Mouse (Mus musculus) right cerebral cortex, postnatal 4 days (tissue): Measurements from ENCODE around the gene Ergic2.
"Not testable (repeated sequence)": the region's sequence is repeated elsewhere in the genome, so short reads cannot be mapped to it uniquely, and the experiment has no call there.

ENCODE experiments used
- DNase-seq: peaks from one replicate; pipeline ENCODE4 v3.0.0-alpha.2; 2022

The Ergic2 gene

GRCm38 (mm10) chr6:148207522-148207921 is 4.7 kb downstream of the Ergic2 start:
- DNase-seq, result no peak

DNA sequence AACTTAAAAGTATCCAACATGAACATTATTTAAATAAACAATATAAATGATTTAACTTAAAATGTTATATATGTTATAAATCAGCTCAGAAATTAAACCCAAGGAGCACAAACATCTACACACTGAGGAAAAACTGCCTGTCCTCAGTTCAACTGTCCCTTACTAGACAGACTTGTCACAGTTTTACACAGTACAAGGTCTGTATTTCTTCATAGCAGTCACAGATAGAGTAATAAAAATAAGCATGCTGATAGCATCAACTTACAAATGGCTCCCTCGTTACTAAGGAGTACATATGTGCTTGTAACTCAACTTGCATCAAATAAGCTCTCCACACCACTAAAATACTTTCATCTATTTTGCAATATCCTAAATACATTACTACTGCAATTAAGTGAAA is 7.0 kb downstream of the Ergic2 start:
- DNase-seq, result no peak

GRCm38 (mm10) chr6:148199729-148200128 is 12.4 kb downstream of the Ergic2 start:
- no peak for DNase-seq

DNA sequence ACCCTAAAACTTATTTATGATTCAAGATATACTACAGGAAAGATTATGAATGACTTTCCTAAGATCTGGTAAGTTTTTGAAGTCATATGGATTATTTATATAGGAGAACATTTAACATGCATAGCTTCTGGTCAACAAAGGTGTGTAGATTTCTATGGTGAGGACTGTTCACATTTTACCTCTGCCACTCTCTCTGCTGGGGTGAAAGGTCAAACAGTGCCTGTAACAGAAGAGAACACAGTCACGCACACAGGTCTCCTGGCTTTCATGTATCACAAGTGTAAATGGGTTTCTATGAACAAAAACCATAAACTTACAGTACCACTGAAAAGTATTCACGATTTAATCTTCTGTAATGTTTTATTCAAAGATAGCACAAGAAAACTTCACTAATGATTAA is 13.0 kb downstream of the Ergic2 start:
- no peak for DNase-seq

DNA sequence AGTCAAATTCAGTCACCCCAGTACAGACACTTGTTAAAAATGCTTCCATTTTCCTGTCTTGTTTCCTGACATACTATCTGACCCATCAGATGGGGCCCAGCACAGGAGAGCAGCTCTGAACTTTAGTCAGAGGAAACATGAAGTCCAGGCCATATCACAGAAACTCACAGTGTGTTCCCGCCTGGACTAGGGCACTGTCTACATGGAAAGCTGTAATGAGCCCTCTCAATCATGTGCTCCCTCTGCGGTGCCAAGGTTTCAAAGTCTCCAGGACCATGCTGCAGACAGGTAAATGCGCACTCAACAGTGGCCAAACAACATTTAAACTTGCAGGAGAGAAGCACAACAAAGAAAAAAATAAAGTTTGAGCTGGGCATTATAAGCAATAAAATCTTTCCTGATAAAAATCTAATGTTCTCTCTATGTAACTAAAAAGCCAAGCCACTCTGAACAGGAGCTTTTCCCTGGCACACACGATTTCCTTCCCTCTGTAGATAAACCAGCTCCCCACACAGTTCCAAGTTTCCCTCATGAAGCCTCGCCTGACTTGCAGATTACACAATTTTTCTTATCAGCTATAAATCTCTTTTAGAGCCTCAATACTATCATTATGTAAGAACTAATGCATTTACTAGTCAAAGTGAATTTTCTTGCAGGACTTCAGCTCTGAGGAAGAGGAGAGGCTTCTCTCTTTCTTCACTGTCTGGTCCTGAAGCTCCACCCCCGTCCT is 18.0 kb downstream of the Ergic2 start:
- no peak for DNase-seq

DNA sequence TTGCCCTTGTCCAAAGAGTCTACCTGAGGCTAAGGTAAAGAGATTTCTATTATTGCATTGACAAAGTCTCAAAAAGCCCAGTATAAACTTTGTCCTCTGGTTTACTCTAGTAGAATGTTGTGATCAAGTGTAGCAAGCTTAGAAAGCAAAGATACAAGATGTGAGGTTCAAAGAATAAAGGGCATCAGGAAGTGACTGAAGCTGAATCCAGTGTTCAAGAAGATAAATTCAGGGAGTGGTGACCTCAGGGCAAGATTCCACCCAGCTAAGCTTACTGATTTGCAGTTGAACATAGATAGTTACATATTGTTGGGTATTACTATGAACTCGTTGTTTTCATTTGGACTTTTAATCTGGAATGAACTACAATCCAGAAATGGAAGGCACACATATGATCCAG is 26.5 kb downstream of the Ergic2 start:
- DNase-seq, result no peak

DNA sequence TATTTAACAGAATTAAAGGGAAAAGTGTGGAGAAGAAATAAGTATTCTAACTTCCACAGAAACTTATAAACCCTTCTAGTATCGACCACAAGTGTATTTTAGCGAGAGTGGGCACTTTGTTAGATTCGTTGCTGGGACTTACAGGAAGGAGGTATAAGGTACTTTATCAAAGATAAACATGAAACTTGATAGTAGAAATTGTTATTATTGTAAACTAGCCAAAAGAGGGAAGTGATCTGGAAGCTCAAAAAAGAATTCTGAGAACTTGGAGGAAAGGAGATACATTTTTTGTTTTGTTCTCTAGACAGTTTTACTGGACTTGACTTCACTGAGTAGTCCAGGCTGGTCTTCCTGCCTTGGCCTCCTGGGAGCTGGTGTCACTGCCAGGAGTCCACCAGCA is 39.3 kb downstream of the Ergic2 start:
- DNase-seq, result no peak

- not testable (repeated sequence) for DNase-seq
Observed at GRCm38 (mm10) chr6:148152305-148152704, 59.9 kb downstream of the Ergic2 start.

DNA sequence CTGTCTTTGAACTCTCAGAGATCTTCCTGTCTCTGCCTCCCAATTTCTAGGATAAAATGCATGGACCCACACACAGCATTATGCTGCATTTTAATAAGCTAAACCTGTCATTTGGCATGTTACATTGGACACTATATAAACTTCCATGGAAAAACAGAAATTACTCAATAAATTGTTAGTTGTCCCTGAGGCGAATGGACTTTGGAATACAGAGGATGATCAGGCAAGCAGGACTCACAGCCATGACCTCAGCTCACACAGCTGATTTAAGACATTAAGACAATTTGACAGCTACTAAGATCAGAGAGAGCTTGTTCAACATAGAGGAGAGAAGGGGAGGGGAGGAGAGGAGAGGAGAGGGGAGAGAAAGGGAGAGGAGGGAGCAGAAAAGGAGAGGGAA is 69.8 kb downstream of the Ergic2 start:
- no peak for DNase-seq

- no peak for DNase-seq
Observed at GRCm38 (mm10) chr6:148141874-148142273, 70.3 kb downstream of the Ergic2 start.

DNA sequence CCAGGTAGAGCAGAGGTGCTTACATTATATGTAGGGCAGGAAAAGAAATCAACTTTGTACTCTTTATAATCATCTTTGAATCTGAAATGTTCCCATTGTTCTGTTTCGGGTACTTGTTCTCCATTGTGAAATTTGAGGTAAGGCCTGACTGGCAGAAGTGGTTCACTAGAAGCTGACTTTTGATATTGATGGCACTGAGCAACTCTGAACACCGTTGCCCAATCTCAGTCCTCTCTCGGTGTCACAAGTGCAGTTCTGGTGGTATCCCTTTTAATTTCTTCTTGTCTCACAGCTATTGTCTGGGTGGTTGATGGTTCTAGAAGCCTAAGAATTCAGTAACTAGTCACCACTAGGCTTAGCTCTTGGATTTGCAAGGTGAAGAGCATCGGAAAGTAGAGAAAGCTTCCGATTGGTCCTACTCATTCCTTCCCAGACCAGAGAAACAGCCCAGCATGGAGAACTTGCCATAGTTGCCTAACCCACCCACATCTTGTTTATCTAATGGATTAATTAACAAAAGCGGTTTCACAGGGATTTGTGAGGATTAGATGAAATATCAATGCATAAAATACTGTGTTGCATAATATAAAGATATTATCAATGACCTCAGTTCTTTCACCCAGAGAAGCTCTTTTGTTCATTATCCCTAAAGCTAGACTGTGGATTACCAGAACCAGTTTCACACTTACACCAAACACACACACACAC is 72.7 kb downstream of the Ergic2 start:
- DNase-seq, result no peak

- DNase-seq, result peak; percentile 80
Observed at GRCm38 (mm10) chr6:148135769-148136382, 76.3 kb downstream of the Ergic2 start.

DNA sequence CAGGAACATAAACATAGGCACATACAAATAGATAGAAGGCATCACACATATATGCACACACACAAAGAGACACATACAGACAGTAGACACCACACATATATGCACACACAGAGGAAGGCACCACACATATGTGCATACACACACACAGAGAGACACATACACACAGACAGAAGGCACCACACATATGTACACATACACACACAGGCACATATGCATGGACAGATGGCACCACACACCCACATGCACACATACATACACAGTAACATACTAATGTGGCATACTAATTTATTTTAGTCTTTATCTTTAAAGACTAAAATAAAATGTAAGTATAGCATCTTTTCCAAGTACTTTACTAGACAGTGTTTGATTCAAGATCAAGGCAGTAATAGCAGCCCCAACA is 78.6 kb downstream of the Ergic2 start:
- DNase-seq, result no peak

DNA sequence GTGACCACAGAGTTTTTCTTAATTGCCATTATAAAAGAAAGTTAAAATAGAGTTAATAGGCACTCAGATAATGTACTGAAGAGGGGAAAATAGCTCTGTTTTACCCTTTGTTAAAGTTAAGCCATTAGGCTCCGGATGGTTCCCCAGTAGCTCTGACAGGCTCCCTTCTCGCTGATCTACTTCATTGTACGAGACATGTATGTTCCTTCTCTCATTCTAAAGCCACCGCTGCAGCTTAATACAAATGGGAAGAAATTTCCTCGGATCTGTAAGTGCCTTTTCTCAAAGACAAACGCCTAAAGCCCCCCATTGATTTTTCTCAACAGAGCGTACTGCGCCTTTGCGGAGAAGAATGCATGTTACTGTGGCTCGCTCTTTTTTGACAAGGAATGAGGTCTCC is 79.9 kb downstream of the Ergic2 start:
- DNase-seq, result no peak
